Mouse (Mus musculus) embryonic facial prominence, embryonic 13.5 days (tissue): ENCODE data around the gene Adcy4. TPM values are rescaled to one million over a fixed set of nuclear protein-coding genes. Genes with fewer than 3 reads are reported as not detected.
A peak's percentile ranks its signal among the peaks of the same experiment; 100 is the strongest.

Experiments used
- ATAC-seq: fragments of 200-750 bp; cut with Nextera tagmentation; 2 replicates; pipeline ENCODE4 v1.8.0; 2017; ENCODE audit warnings: low read depth; ENCODE audit not compliant: insufficient number of reproducible peaks, insufficient read depth, low FRiP score, low TSS enrichment
- H3K27ac ChIP-seq: fragments of 300-500 bp; sonication (generic); 2 replicates; pipeline ENCODE4 v1.5.1; 2015; ENCODE audit warnings: moderate library complexity, mild to moderate bottlenecking, inconsistent platforms
- H3K27me3 ChIP-seq: fragments of 300-500 bp; sonication (generic); 2 replicates; pipeline ENCODE4 v1.6.1; 2015; ENCODE audit warnings: mild to moderate bottlenecking, inconsistent platforms
- H3K36me3 ChIP-seq: fragments of 300-500 bp; sonication (generic); 2 replicates; pipeline ENCODE4 v1.6.1; 2015; ENCODE audit warnings: mild to moderate bottlenecking, inconsistent platforms
- H3K4me1 ChIP-seq: fragments of 300-500 bp; sonication (generic); 2 replicates; pipeline ENCODE4 v1.6.1; 2015; ENCODE audit warnings: inconsistent platforms
- H3K4me2 ChIP-seq: fragments of 300-500 bp; sonication (generic); 2 replicates; pipeline ENCODE4 v1.6.1; 2015; ENCODE audit warnings: moderate library complexity, mild to moderate bottlenecking, inconsistent platforms
- H3K4me3 ChIP-seq: fragments of 300-500 bp; sonication (generic); 2 replicates; pipeline ENCODE4 v1.5.1; 2015; ENCODE audit warnings: mild to moderate bottlenecking, inconsistent platforms
- H3K9ac ChIP-seq: fragments of 300-500 bp; sonication (generic); 2 replicates; pipeline ENCODE4 v1.6.1; 2015; ENCODE audit warnings: mild to moderate bottlenecking, inconsistent platforms
- H3K9me3 ChIP-seq: fragments of 300-500 bp; sonication (generic); 2 replicates; pipeline ENCODE4 v1.6.1; 2016; ENCODE audit warnings: inconsistent platforms
- WGBS: fragments of 180-500 bp; shearing (Covaris S2); methylation state at CpG from one replicate; pipeline ENCODE4 v1.1.7; 2015; ENCODE audit warnings: mixed read lengths; 5-methylcytosine and 5-hydroxymethylcytosine counted together
- polyA plus RNA-seq: library from polyadenylated mRNA; unstranded; fragments of >200 nt; fragmentation: Nextera tagmentation; extraction: Ambion mirVana; gene quantifications from 2 replicates; pipeline ENCODE4 v1.2.1, GENCODE M21; 2015

The Adcy4 gene
- polyA plus RNA-seq, 1 experiment from 2014 or later = 20.2 TPM

GRCm38 (mm10) chr14:55822991-55823762, 39.3 kb upstream of the Adcy4 start, which contains the start of gene Nfatc4:
Gene Nfatc4 (plus strand): TSS chr14:55823144.
- Histone ChIP-seq H3K4me1 (peaks cover 31% of the 10 kb centered on the region), H3K36me3 (peaks cover 19% of the 10 kb centered on the region), H3K27ac (peak within 1 kb of the TSS; percentile 100), H3K4me3 (peak within 1 kb of the TSS; percentile 86), H3K9me3 (no peaks in the 10 kb centered on the region), H3K27me3 (no peaks in the 10 kb centered on the region), H3K4me2 (peak within 1 kb of the TSS; percentile 94), H3K9ac (peak within 1 kb of the TSS; percentile 78)
- peak; percentile 85 for ATAC-seq
- WGBS = under 1% methylated on average over 35 of the region's 46 CpGs

GRCm38 (mm10) chr14:55822435-55822990, 38.6 kb upstream of the Adcy4 start:
- H3K27me3 ChIP-seq = no peaks in the 10 kb centered on the region
- H3K4me1 ChIP-seq = peaks cover 25% of the 10 kb centered on the region
- peak overlapping the region; percentile 86 for H3K4me3 ChIP-seq
- no peaks in the 10 kb centered on the region for H3K9me3 ChIP-seq
- H3K9ac ChIP-seq = peak overlapping the region; percentile 78
- WGBS = 3% methylated on average over 13 of the region's 13 CpGs
- peak overlapping the region; percentile 100 for H3K27ac ChIP-seq
- no peak for ATAC-seq
- H3K4me2 ChIP-seq = peak overlapping the region; percentile 94
- peaks cover 13% of the 10 kb centered on the region for H3K36me3 ChIP-seq

GRCm38 (mm10) chr14:55820576-55820975, 36.7 kb upstream of the Adcy4 start:
- 84% methylated on average over 9 of the region's 9 CpGs for WGBS
- Histone ChIP-seq H3K4me1 (peaks cover 12% of the 10 kb centered on the region), H3K36me3 (no peaks in the 10 kb centered on the region), H3K9ac (no peak overlapping the region), H3K4me3 (no peak overlapping the region), H3K4me2 (no peak overlapping the region), H3K27me3 (no peaks in the 10 kb centered on the region), H3K9me3 (no peaks in the 10 kb centered on the region), H3K27ac (no peak overlapping the region)
- no peak for ATAC-seq

- no peak for ATAC-seq
- Histone ChIP-seq H3K9me3 (no peaks in the 10 kb centered on the region), H3K4me1 (peaks cover 18% of the 10 kb centered on the region), H3K27me3 (no peaks in the 10 kb centered on the region), H3K9ac (no peak overlapping the region), H3K36me3 (no peaks in the 10 kb centered on the region), H3K27ac (no peak overlapping the region), H3K4me2 (no peak overlapping the region), H3K4me3 (no peak overlapping the region)
- WGBS = 81% methylated on average over 7 of the region's 7 CpGs
Measured at GRCm38 (mm10) chr14:55819845-55820405, 36.0 kb upstream of the Adcy4 start.

- Histone ChIP-seq H3K27me3 (no peaks in the 10 kb centered on the region), H3K4me1 (peaks cover 11% of the 10 kb centered on the region), H3K9me3 (no peaks in the 10 kb centered on the region), H3K4me3 (peak overlapping the region; percentile 41), H3K27ac (no peak overlapping the region), H3K9ac (peak overlapping the region; percentile 64), H3K4me2 (peak overlapping the region; percentile 68), H3K36me3 (no peaks in the 10 kb centered on the region)
- 23% methylated on average over 17 of the region's 17 CpGs for WGBS
- no peak for ATAC-seq
Measured at GRCm38 (mm10) chr14:55815310-55815751, 31.4 kb upstream of the Adcy4 start.

GRCm38 (mm10) chr14:55814885-55815284, 31.0 kb upstream of the Adcy4 start:
- no peak for ATAC-seq
- H3K4me2 ChIP-seq = peak overlapping the region; percentile 68
- no peaks in the 10 kb centered on the region for H3K36me3 ChIP-seq
- H3K27ac ChIP-seq = no peak overlapping the region
- H3K4me1 ChIP-seq = peaks cover 11% of the 10 kb centered on the region
- H3K4me3 ChIP-seq = peak overlapping the region; percentile 41
- H3K9me3 ChIP-seq = no peaks in the 10 kb centered on the region
- peak overlapping the region; percentile 64 for H3K9ac ChIP-seq
- WGBS = 16% methylated on average over 16 of the region's 16 CpGs
- no peaks in the 10 kb centered on the region for H3K27me3 ChIP-seq

GRCm38 (mm10) chr14:55795380-55796163, 11.7 kb upstream of the Adcy4 start:
- H3K4me2 ChIP-seq = no peak overlapping the region
- H3K4me1 ChIP-seq = peaks cover 3% of the 10 kb centered on the region; the same call in 1 of the 2 replicates
- no peak overlapping the region for H3K4me3 ChIP-seq
- no peaks in the 10 kb centered on the region for H3K9me3 ChIP-seq
- 79% methylated on average over 15 of the region's 15 CpGs for WGBS
- no peak overlapping the region for H3K9ac ChIP-seq
- ATAC-seq = no peak
- H3K36me3 ChIP-seq = no peaks in the 10 kb centered on the region
- H3K27me3 ChIP-seq = no peaks in the 10 kb centered on the region
- H3K27ac ChIP-seq = no peak overlapping the region; the same call in 1 of the 2 replicates

GRCm38 (mm10) chr14:55793946-55794345, 10.1 kb upstream of the Adcy4 start:
- Histone ChIP-seq H3K36me3 (no peaks in the 10 kb centered on the region), H3K4me2 (no peak overlapping the region), H3K9ac (no peak overlapping the region), H3K27ac (no peak overlapping the region), H3K4me1 (peaks cover 3% of the 10 kb centered on the region; the same call in 1 of the 2 replicates), H3K27me3 (peaks cover 7% of the 10 kb centered on the region), H3K4me3 (no peak overlapping the region), H3K9me3 (no peaks in the 10 kb centered on the region)
- ATAC-seq = no peak
- 60% methylated on average over 2 of the region's 2 CpGs for WGBS

GRCm38 (mm10) chr14:55793461-55793860, 9.6 kb upstream of the Adcy4 start:
- Histone ChIP-seq H3K4me1 (peaks cover 4% of the 10 kb centered on the region; the same call in 1 of the 2 replicates), H3K9ac (no peak overlapping the region), H3K9me3 (no peaks in the 10 kb centered on the region), H3K4me2 (no peak overlapping the region), H3K4me3 (no peak overlapping the region), H3K27me3 (peaks cover 9% of the 10 kb centered on the region), H3K36me3 (no peaks in the 10 kb centered on the region), H3K27ac (no peak overlapping the region)
- WGBS = 67% methylated on average over 2 of the region's 2 CpGs
- ATAC-seq = no peak

- H3K9ac ChIP-seq = peak within 1 kb of the TSS; percentile 71
- H3K4me2 ChIP-seq = peak within 1 kb of the TSS; percentile 91
- H3K27ac ChIP-seq = no peak within 1 kb of the TSS
- H3K9me3 ChIP-seq = no peaks in the 10 kb centered on the region
- peaks cover 16% of the 10 kb centered on the region for H3K4me1 ChIP-seq
- peaks cover 58% of the 10 kb centered on the region for H3K27me3 ChIP-seq
- 4% methylated on average over 40 of the region's 40 CpGs for WGBS
- peaks cover 6% of the 10 kb centered on the region for H3K36me3 ChIP-seq
- no peak for ATAC-seq
- peak within 1 kb of the TSS; percentile 56 for H3K4me3 ChIP-seq
Measured at GRCm38 (mm10) chr14:55788256-55789050, 4.6 kb upstream of the Adcy4 start, which contains the start of gene Ripk3. Gene Ripk3 (minus strand): TSS chr14:55788865.
